Mouse (Mus musculus) olfactory bulb, adult 2 months (tissue): ENCODE results near the gene Nfkbiz.

ENCODE experiments used
- CTCF ChIP-seq: fragments of 200-500 bp; IDR thresholded peaks from 2 replicates; pipeline ENCODE4 v1.5.1; 2012; ENCODE audit warnings: low read depth, mild to moderate bottlenecking, low read length, moderate library complexity; ENCODE audit not compliant: insufficient read depth
- POLR2A ChIP-seq: fragments of 200-500 bp; IDR thresholded peaks from 2 replicates; pipeline ENCODE4 v1.6.1; 2012; ENCODE audit warnings: mild to moderate bottlenecking, low read depth, low read length, moderate library complexity; ENCODE audit not compliant: insufficient read depth

DNA sequence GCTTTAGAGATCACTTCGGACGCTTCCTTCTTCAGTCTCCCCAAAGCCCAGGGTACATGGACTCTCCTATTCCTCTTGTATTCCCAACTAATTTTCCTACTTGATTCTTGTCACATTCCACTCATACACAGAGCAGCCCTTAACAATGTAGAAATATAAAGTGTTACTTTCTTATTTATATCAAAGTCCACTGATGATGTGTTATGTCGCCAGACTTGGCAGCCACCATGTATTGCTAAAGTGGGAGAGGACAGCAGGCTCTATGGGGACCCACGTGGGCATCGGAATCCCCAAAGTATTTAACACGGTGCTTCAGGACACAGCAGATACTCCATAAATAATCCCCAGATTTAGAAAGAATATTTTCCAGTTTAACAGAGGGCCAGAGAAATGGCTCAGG, 24.0 kb downstream of the Nfkbiz start:
- TF ChIP-seq CTCF (no peak), POLR2A (no peak)
